Mouse (Mus musculus) hindbrain, embryonic 14.5 days (tissue): ENCODE measurements at regions not wholly inside any gene's neighbourhood (a gene's known extent, or its start where the extent isn't known, plus 50 kb on each side); places are given as distances from the start of the nearest gene placed in this dataset.

Source experiments
- ATAC-seq: fragments of 200-750 bp; cut with Nextera tagmentation; 2 replicates; pipeline ENCODE4 v1.8.0; 2017; ENCODE audit warnings: moderate number of reproducible peaks, mild to moderate bottlenecking, moderate TSS enrichment, moderate library complexity; ENCODE audit not compliant: low FRiP score
- DNase-seq: peaks from one replicate; pipeline ENCODE4 v3.0.0-alpha.2; 2015; ENCODE audit warnings: low spot score
- H3K27ac ChIP-seq: fragments of 300-500 bp; sonication (generic); 2 replicates; pipeline ENCODE4 v1.5.1; 2014; ENCODE audit warnings: mild to moderate bottlenecking, moderate library complexity
- H3K27me3 ChIP-seq: fragments of 300-500 bp; sonication (generic); 2 replicates; pipeline ENCODE4 v1.6.1; 2014; ENCODE audit warnings: mild to moderate bottlenecking, low read length, mixed read lengths; ENCODE audit not compliant: control insufficient read depth, insufficient read depth
- H3K36me3 ChIP-seq: fragments of 300-500 bp; sonication (generic); replicated peaks from 2 replicates; pipeline ENCODE4 v1.6.1; 2014; ENCODE audit not compliant: control insufficient read depth, insufficient read depth
- H3K4me1 ChIP-seq: fragments of 300-500 bp; sonication (generic); replicated peaks from 2 replicates; pipeline ENCODE4 v1.6.1; 2014; ENCODE audit warnings: antibody characterized with exemption, low read length, mixed read lengths; ENCODE audit not compliant: control insufficient read depth, insufficient read depth
- H3K4me2 ChIP-seq: fragments of 300-500 bp; sonication (generic); replicated peaks from 2 replicates; pipeline ENCODE4 v1.6.1; 2014; ENCODE audit warnings: mild to moderate bottlenecking, moderate library complexity
- H3K4me3 ChIP-seq: fragments of 300-500 bp; sonication (generic); replicated peaks from 2 replicates; pipeline ENCODE4 v1.5.1; 2014; ENCODE audit warnings: mild to moderate bottlenecking, low read length
- H3K9ac ChIP-seq: fragments of 300-500 bp; sonication (generic); 2 replicates; pipeline ENCODE4 v1.6.1; 2014
- H3K9me3 ChIP-seq: fragments of 300-500 bp; sonication (generic); 2 replicates; pipeline ENCODE4 v1.6.1; 2016; ENCODE audit warnings: low read length; ENCODE audit not compliant: control insufficient read depth
- WGBS: fragments of 180-500 bp; shearing (Covaris S2); extraction: QIAGEN DNeasy Blood & Tissue Kit; methylation state at CpG from one replicate; pipeline ENCODE4 v1.1.7; 2014; 5-methylcytosine and 5-hydroxymethylcytosine counted together

DNA sequence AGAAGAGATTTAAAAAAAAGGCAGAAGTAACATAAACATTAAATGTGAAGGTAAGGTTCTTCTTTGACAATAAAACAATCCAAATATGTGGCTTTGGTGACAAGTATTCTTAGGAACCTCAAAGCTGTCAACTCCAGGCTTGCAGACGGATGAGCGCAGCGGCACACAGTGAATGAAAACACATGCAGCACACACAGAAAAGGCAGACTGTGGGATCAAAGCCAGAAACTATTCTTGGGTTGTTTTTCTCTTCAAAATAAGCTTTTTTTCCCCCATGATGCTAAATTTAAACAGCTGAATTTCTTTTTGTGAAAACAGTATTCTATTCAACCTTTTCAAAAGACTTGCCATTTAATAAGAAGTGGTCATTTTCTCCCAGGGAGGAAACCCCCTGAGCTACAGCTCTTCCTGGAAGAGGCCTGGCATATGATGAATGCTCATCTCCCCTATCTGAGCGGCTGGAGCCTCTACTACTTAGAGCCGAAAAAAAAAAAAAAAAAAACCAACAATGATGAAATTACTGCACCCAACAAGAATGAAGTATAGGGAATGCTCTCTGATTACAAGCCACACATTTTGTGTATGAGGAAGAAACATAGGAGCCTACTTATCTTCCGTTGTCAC lies 648.9 kb upstream of the Tbl1xr1 start:
- Histone ChIP-seq H3K4me2 (no peak overlapping the region), H3K27ac (no peak overlapping the region), H3K36me3 (no peaks in the 10 kb centered on the region), H3K9ac (no peak overlapping the region), H3K27me3 (no peaks in the 10 kb centered on the region), H3K4me3 (no peak overlapping the region), H3K9me3 (no peaks in the 10 kb centered on the region), H3K4me1 (peaks cover 7% of the 10 kb centered on the region; the same call in 1 of the 2 replicates)
- WGBS = 53% methylated on average over 6 of the region's 6 CpGs
- peak; percentile 44 for DNase-seq
- ATAC-seq = no peak

DNA sequence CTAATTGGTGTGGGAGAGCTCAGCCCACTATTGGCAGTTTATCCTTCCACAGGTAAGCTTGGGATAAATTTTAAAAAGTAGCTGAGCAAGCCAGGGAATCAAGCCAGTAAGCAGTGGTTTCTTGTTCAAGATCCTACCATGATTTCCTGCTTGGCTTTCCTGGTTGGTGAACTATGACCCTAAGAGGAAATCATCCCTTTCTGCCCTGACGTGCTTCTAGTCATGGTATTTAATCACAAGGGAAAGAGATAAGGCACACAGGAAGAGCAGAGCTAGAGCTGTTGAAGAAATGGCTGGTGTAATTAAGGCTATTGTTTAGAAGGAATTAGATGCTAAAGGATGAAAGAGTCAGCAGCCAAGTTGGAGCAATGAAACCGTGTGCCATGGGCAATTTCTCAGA lies 648.3 kb upstream of the Tbl1xr1 start:
- no peak for ATAC-seq
- H3K4me3 ChIP-seq = no peak overlapping the region
- 37% methylated on average over 2 of the region's 2 CpGs for WGBS

DNA sequence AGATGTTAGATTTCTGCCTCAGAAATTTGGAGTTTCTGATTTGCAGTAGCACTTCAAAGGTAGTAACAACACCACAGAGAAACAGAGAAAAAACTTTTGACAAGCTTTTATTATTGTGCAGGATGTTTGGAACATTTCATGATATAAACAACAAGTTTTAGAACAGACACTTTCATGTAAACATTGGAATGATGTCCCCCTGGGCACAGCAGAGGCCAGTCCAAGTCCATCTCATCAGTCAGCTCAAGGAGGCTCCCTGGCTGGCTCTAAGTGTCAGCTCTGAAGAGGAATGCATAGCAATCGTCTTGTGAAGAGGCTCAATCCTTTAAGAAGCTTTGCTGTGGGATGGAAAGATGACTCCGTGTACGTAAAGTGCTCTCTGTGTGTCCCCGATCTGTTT lies 612.2 kb upstream of the Tbl1xr1 start:
- ATAC-seq (no peak), DNase-seq (no peak)
- Histone ChIP-seq H3K36me3 (no peaks in the 10 kb centered on the region), H3K9me3 (no peaks in the 10 kb centered on the region), H3K4me1 (0 out of 2 replicates have a peak, but pooled peaks cover 5% of the 10 kb centered on the region), H3K4me3 (no peak overlapping the region), H3K9ac (no peak overlapping the region), H3K4me2 (no peak overlapping the region), H3K27me3 (no peaks in the 10 kb centered on the region), H3K27ac (no peak overlapping the region)
- 59% methylated on average over 4 of the region's 4 CpGs for WGBS

More for the DNA sequence above, 648.3 kb upstream of the Tbl1xr1 start:
- H3K9ac ChIP-seq = no peak overlapping the region
- no peak overlapping the region for H3K4me2 ChIP-seq
- no peak overlapping the region for H3K27ac ChIP-seq
- peaks cover 7% of the 10 kb centered on the region; the same call in 1 of the 2 replicates for H3K4me1 ChIP-seq
- no peak for DNase-seq
- H3K36me3 ChIP-seq = no peaks in the 10 kb centered on the region
- no peaks in the 10 kb centered on the region for H3K9me3 ChIP-seq
- no peaks in the 10 kb centered on the region for H3K27me3 ChIP-seq

DNA sequence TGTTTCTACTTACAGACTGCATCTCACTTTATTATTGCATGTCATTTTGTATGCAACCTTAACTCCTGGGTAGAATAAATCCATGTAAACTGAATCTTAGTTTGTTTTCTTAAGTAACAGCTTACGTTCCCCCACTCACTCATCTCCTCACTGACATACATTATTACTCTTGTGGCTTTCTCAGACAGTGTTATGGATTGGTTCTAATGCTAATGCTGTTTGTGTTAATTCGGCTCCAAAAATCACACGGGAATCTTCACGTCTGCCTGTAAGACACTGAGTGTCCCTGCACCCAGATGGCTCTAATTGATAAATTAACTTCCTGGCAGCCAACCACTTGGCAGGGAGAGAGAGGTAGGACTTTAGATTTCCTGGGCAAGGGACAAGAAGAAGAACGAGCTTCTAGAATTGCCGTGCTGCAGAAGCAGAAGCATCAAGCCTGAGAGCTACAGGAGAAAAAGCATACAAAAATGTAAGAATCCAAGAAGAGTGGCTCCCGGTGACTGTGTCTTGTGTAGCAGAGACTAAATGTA lies 610.3 kb upstream of the Tbl1xr1 start:
- 41% methylated on average over 7 of the region's 7 CpGs for WGBS
- Histone ChIP-seq H3K27me3 (no peaks in the 10 kb centered on the region), H3K9ac (no peak overlapping the region), H3K4me1 (0 out of 2 replicates have a peak, but pooled peaks cover 5% of the 10 kb centered on the region), H3K36me3 (no peaks in the 10 kb centered on the region), H3K27ac (no peak overlapping the region), H3K4me2 (no peak overlapping the region), H3K9me3 (no peaks in the 10 kb centered on the region), H3K4me3 (no peak overlapping the region)
- no peak for ATAC-seq
- DNase-seq = no peak

DNA sequence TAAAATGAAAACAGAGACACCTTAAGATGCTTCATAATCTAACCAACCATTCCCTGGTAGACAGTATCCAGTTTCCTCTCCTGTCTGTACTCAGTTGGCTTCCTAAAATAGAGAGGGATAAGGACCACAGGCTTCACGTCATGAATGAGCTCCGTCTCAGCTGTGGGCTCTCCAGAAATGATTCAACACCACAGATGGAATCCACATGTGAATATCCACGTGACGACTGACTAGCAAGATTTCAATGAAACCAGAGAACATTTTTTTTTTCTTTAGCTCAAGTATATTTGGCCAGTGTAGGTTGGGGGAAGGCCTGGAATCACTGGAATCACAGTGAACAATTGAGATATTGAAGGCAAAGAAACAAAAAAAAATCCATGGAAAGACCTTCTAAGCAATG lies 599.1 kb upstream of the Tbl1xr1 start:
- ATAC-seq (no peak), DNase-seq (no peak)
- Histone ChIP-seq H3K4me1 (0 out of 2 replicates have a peak, but pooled peaks cover 6% of the 10 kb centered on the region), H3K27ac (no peak overlapping the region), H3K4me3 (no peak overlapping the region), H3K4me2 (no peak overlapping the region), H3K36me3 (no peaks in the 10 kb centered on the region), H3K9me3 (no peaks in the 10 kb centered on the region), H3K27me3 (no peaks in the 10 kb centered on the region), H3K9ac (no peak overlapping the region)
- WGBS = 92% methylated on average over 4 of the region's 4 CpGs

DNA sequence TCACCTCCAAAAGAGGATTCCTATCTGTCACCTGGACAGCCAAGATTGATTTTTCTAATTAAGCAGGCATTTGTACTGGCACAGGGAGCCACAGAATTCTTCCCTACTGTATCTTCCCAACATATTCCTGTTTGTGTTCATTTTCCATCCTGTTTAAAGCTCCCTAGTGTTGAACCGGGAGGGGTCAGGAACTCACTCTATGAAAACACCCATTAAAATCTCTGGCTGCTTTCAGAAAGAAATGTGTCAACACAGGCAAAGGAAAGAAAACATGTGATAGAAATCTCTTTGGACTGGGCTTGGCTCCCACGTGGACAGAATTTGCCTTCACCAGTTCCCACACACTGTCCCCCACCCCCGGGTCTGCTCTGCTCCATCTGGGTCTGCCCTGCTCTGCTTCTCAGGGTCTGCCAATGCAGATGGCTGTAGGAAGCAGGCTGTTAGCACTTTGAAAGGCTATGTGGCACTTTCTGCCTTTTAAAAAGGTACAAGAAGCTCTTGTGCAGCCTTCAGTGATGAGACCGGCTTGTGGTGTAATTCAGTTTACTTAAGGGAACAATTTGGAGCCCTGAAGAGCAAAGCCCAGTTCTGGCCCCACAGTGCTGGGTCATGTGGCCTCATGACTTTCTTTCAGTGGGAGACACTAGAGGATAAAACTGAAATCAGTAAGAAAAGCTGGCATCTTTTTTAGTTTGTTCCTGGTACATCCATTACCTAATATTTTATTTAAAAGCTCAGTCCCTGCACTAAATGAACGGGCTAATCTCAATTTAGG lies 597.2 kb upstream of the Tbl1xr1 start:
- ATAC-seq (peak; percentile 71; the same call in 1 of the 2 replicates), DNase-seq (peak; percentile 36)
- Histone ChIP-seq H3K4me3 (no peak overlapping the region), H3K4me1 (0 out of 2 replicates have a peak, but pooled peaks cover 6% of the 10 kb centered on the region), H3K27me3 (no peaks in the 10 kb centered on the region), H3K9me3 (no peaks in the 10 kb centered on the region), H3K27ac (no peak overlapping the region), H3K36me3 (no peaks in the 10 kb centered on the region), H3K4me2 (no peak overlapping the region), H3K9ac (no peak overlapping the region)
- 44% methylated on average over 5 of the region's 5 CpGs for WGBS

DNA sequence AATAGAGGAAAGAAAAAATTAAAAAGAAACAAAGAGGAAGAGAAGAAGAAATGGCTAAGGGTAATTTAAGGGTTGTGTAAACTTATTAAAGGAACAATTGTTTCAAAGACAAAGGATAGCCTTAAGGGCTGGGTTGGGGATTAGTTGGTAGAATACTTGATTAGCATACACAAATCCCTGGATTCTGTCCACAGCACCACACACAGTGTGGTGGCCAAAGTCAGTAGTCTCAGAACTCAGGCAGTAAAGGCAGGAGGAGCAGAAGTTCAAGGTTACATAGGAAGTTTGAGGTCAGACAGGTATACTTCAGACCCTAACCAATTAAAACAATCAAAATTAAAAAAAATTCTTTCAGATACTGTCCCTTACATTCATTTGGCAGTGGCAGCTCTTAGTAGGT lies 596.6 kb upstream of the Tbl1xr1 start:
- H3K4me3 ChIP-seq = no peak overlapping the region
- no peak overlapping the region for H3K4me2 ChIP-seq
- H3K9me3 ChIP-seq = no peaks in the 10 kb centered on the region
- H3K4me1 ChIP-seq = 0 out of 2 replicates have a peak, but pooled peaks cover 6% of the 10 kb centered on the region
- no peak overlapping the region for H3K27ac ChIP-seq
- no peaks in the 10 kb centered on the region for H3K27me3 ChIP-seq
- DNase-seq (no peak), ATAC-seq (no peak)
- H3K9ac ChIP-seq = no peak overlapping the region
- no peaks in the 10 kb centered on the region for H3K36me3 ChIP-seq

DNA sequence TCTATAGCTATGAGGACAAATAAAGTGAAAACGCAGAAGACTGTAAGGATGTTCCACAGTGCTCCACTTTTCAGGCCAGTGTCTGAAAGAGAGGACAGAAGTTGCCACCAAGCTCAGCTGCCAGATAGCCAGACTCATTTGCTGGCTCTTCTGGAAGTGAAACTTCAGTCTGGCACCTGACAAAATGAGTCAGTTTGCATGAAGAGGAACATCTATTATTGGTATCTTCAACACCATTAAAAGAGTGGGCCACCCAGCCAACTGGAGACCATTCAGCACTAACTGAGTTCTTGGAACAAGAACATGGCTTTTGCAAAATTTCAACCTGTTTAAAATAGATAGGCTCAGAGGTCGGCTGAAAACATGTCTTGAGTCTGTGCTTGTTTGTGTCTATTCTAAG lies 592.4 kb upstream of the Tbl1xr1 start:
- DNase-seq (no peak), ATAC-seq (no peak)
- 83% methylated on average over 2 of the region's 2 CpGs for WGBS
- Histone ChIP-seq H3K4me1 (0 out of 2 replicates have a peak, but pooled peaks cover 3% of the 10 kb centered on the region), H3K9me3 (no peaks in the 10 kb centered on the region), H3K9ac (no peak overlapping the region), H3K4me2 (no peak overlapping the region), H3K4me3 (no peak overlapping the region), H3K36me3 (no peaks in the 10 kb centered on the region), H3K27me3 (no peaks in the 10 kb centered on the region), H3K27ac (no peak overlapping the region)

DNA sequence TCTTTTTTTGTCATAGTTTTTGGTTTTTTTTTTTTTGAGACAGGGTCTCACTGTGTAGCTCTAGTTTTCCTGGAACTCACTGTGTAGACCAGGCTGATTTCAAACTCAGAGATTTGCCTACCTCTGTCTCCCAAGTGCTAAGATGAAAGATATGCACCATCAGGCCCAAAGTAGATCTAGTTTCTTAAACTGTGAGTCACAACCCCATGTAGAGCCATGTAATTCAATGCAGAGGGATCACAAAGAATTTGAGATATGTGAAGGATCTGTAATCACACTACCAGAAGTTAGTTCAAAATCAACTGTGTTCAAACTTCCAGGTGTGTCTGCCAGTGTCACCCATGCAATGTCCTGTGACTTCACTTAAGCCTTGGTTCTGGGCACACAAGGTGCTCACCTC lies 591.0 kb upstream of the Tbl1xr1 start:
- Histone ChIP-seq H3K27me3 (no peaks in the 10 kb centered on the region), H3K9ac (no peak overlapping the region), H3K4me1 (no peaks in the 10 kb centered on the region), H3K27ac (no peak overlapping the region), H3K4me2 (no peak overlapping the region), H3K9me3 (no peaks in the 10 kb centered on the region), H3K36me3 (no peaks in the 10 kb centered on the region), H3K4me3 (no peak overlapping the region)
- ATAC-seq (no peak), DNase-seq (no peak)
